27 mouse cellular contexts compared by ENCODE assay signal in genomic region chr2:152909848-152910247, GRCm38 (mm10). TPM values are rescaled to one million over a fixed set of nuclear protein-coding genes. Genes with fewer than 3 reads are reported as not detected.
"Had no signal": no experiment of that assay in that cellular context is flagged by ENCODE, and none has a peak within 500 bp of the region (broad histone marks: within the 10 kb centered on the region; RNA-seq: fewer than 3 reads in every experiment).

No protein-coding gene starts in this region.

- DNase-seq: cerebellum, adult 2 months; cerebellum, adult 9-10 months; cerebellum, postnatal 25 days; cerebellum, postnatal 36 days; embryo, embryonic 11 days; forebrain, postnatal 0 days; gastrocnemius, postnatal 10 days; gastrocnemius, postnatal 36 days; heart, adult 11 months; heart, adult 18-20 months; heart, adult 2 months had no signal

- H3K4me3 ChIP-seq: embryonic facial prominence, embryonic 10.5 days; embryonic facial prominence, embryonic 12.5 days; embryonic facial prominence, embryonic 13.5 days; embryonic facial prominence, embryonic 15.5 days; erythroblast, embryonic 14.5 days; forebrain, embryonic 10.5 days; forebrain, embryonic 12.5 days; forebrain, embryonic 13.5 days; forebrain, embryonic 15.5 days; heart, adult 2 months; heart, embryonic 10.5 days; heart, embryonic 12.5 days had no signal

- H3K27ac ChIP-seq: embryonic facial prominence, embryonic 10.5 days; embryonic facial prominence, embryonic 12.5 days; embryonic facial prominence, embryonic 13.5 days; embryonic facial prominence, embryonic 15.5 days; forebrain, embryonic 10.5 days; forebrain, embryonic 12.5 days; forebrain, embryonic 13.5 days; forebrain, embryonic 15.5 days; heart, adult 2 months; heart, embryonic 10.5 days had no signal

RNA-seq across cellular contexts. Expression of gene Mylk2, which starts 1.3 kb away (rescaled TPM):
- total RNA-seq: common myeloid progenitor, adult 5-6 weeks; granulocyte monocyte progenitor cell, adult 5-6 weeks had no signal

RNA-seq across cellular contexts. Expression of gene Foxs1, which starts 23.2 kb away (rescaled TPM):
- total RNA-seq: common myeloid progenitor, adult 5-6 weeks; granulocyte monocyte progenitor cell, adult 5-6 weeks had no signal

RNA-seq across cellular contexts. Expression of gene Dusp15, which starts 41.6 kb away (rescaled TPM):
- total RNA-seq: common myeloid progenitor, adult 5-6 weeks; granulocyte monocyte progenitor cell, adult 5-6 weeks; heart, adult 18-20 months; heart, adult 2 months; heart, adult 8-10 months had no signal

RNA-seq across cellular contexts. Expression of gene Ttll9, which starts 52.4 kb away (rescaled TPM):
- total RNA-seq: gastrocnemius, adult 8-10 months; gastrocnemius, postnatal 10 days; gastrocnemius, postnatal 36 days; gastrocnemius, postnatal 4 days; heart, adult 18-20 months; heart, adult 2 months; heart, adult 8-10 months had no signal
